Mouse (Mus musculus) embryonic facial prominence, embryonic 13.5 days (tissue): Measurements from ENCODE around the gene Gm10271. TPM values are rescaled to one million over a fixed set of nuclear protein-coding genes. Genes with fewer than 3 reads are reported as not detected.

Experiments used
- ATAC-seq: fragments of 200-750 bp; cut with Nextera tagmentation; 2 replicates; pipeline ENCODE4 v1.8.0; 2017; ENCODE audit warnings: low read depth; ENCODE audit not compliant: insufficient number of reproducible peaks, insufficient read depth, low FRiP score, low TSS enrichment
- H3K27ac ChIP-seq: fragments of 300-500 bp; sonication (generic); 2 replicates; pipeline ENCODE4 v1.5.1; 2015; ENCODE audit warnings: moderate library complexity, mild to moderate bottlenecking, inconsistent platforms
- H3K27me3 ChIP-seq: fragments of 300-500 bp; sonication (generic); 2 replicates; pipeline ENCODE4 v1.6.1; 2015; ENCODE audit warnings: mild to moderate bottlenecking, inconsistent platforms
- H3K36me3 ChIP-seq: fragments of 300-500 bp; sonication (generic); 2 replicates; pipeline ENCODE4 v1.6.1; 2015; ENCODE audit warnings: mild to moderate bottlenecking, inconsistent platforms
- H3K4me1 ChIP-seq: fragments of 300-500 bp; sonication (generic); 2 replicates; pipeline ENCODE4 v1.6.1; 2015; ENCODE audit warnings: inconsistent platforms
- H3K4me2 ChIP-seq: fragments of 300-500 bp; sonication (generic); 2 replicates; pipeline ENCODE4 v1.6.1; 2015; ENCODE audit warnings: moderate library complexity, mild to moderate bottlenecking, inconsistent platforms
- H3K4me3 ChIP-seq: fragments of 300-500 bp; sonication (generic); 2 replicates; pipeline ENCODE4 v1.5.1; 2015; ENCODE audit warnings: mild to moderate bottlenecking, inconsistent platforms
- H3K9ac ChIP-seq: fragments of 300-500 bp; sonication (generic); 2 replicates; pipeline ENCODE4 v1.6.1; 2015; ENCODE audit warnings: mild to moderate bottlenecking, inconsistent platforms
- H3K9me3 ChIP-seq: fragments of 300-500 bp; sonication (generic); 2 replicates; pipeline ENCODE4 v1.6.1; 2016; ENCODE audit warnings: inconsistent platforms
- WGBS: fragments of 180-500 bp; shearing (Covaris S2); methylation state at CpG from one replicate; pipeline ENCODE4 v1.1.7; 2015; ENCODE audit warnings: mixed read lengths; 5-methylcytosine and 5-hydroxymethylcytosine counted together
- polyA plus RNA-seq: library from polyadenylated mRNA; unstranded; fragments of >200 nt; fragmentation: Nextera tagmentation; extraction: Ambion mirVana; gene quantifications from 2 replicates; pipeline ENCODE4 v1.2.1, GENCODE M21; 2015

Gene Gm10271
- polyA plus RNA-seq, 1 experiment from 2014 or later, result not detected

DNA sequence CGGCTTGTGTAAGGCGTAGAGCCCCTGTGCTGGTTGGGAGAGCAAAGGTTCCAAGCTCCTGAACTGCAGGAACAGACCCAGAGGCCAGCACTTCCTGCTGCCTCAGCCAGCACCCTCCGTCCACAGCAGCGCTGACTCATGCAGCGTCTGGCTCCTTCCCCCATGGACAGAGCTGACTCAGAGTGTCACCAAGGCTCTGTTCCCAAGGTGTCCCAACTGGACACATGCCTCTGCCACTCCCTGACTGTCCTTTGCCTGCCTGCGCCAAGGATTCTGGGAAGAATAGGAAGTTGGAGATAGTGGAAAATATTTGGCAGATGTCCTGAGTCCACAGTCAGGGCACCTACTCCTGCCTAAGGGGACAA is 23.8 kb upstream of the Gm10271 start:
- Histone ChIP-seq H3K4me3 (no peak overlapping the region), H3K9me3 (no peaks in the 10 kb centered on the region), H3K4me1 (0 out of 2 replicates have a peak, but pooled peaks cover 4% of the 10 kb centered on the region), H3K9ac (no peak overlapping the region), H3K4me2 (no peak overlapping the region), H3K27ac (no peak overlapping the region), H3K27me3 (no peaks in the 10 kb centered on the region), H3K36me3 (no peaks in the 10 kb centered on the region)
- 70% methylated on average over 6 of the region's 6 CpGs for WGBS
- ATAC-seq, result no peak

DNA sequence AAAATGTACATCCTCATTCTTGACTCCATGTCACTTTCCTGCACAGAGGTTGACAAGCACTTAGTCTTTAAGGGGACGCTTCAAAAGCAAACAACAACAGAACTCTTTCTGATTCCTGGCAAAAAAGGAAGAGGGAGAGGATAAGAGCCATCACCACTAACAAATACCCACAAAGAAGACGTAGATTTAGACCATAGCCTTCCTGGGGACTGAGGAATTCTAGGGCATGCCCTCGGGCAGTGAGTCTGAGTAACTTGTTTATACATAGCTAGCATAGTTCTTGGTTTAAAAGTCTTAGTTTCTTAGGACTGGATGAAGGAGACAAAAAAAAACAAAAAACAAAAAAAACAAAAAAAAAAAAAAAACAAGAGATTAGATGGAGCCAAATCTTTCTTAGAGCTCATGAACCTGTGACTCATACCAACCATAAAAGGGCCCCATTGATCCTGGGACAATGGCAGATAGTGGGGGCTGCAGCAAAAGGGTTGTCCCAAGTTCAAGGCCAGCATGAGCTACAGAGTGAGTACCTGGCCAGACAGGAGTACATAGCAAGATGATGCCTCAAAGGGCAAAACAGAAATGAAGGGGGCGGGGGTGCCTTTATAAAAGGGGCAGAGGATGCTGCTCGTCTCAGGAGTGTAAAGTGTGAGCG is 23.3 kb upstream of the Gm10271 start:
- no peaks in the 10 kb centered on the region for H3K36me3 ChIP-seq
- H3K27me3 ChIP-seq, result no peaks in the 10 kb centered on the region
- no peak overlapping the region for H3K27ac ChIP-seq
- H3K4me3 ChIP-seq, result no peak overlapping the region
- H3K9me3 ChIP-seq, result no peaks in the 10 kb centered on the region
- no peak overlapping the region for H3K9ac ChIP-seq
- 0 out of 2 replicates have a peak, but pooled peaks cover 4% of the 10 kb centered on the region for H3K4me1 ChIP-seq
- no peak for ATAC-seq
- H3K4me2 ChIP-seq, result no peak overlapping the region
- WGBS, result 56% methylated on average over 6 of the region's 6 CpGs

DNA sequence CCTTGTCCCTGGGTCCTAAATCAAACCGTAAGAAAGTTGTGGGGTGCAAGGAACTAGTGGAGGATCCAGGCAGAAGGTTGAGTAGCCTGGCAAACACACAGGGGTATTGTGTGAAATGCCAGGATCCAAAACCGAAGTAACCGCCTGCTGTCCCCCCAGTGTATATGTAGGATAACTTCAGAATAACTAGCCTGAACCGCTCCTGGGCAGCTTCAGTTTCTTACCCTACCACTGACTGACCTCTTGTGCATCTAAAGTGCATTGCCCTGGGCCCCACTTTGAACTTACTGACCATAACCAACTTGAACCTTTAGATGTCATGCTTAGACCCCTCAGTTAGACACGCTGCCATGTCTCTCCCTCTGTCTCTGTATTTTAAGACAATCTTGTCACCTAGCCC is 22.8 kb upstream of the Gm10271 start:
- H3K4me2 ChIP-seq, result no peak overlapping the region
- WGBS, result 64% methylated on average over 5 of the region's 5 CpGs
- H3K9ac ChIP-seq, result no peak overlapping the region
- H3K27ac ChIP-seq, result no peak overlapping the region
- 0 out of 2 replicates have a peak, but pooled peaks cover 4% of the 10 kb centered on the region for H3K4me1 ChIP-seq
- no peak for ATAC-seq
- H3K9me3 ChIP-seq, result no peaks in the 10 kb centered on the region
- no peaks in the 10 kb centered on the region for H3K36me3 ChIP-seq
- no peaks in the 10 kb centered on the region for H3K27me3 ChIP-seq
- no peak overlapping the region for H3K4me3 ChIP-seq

DNA sequence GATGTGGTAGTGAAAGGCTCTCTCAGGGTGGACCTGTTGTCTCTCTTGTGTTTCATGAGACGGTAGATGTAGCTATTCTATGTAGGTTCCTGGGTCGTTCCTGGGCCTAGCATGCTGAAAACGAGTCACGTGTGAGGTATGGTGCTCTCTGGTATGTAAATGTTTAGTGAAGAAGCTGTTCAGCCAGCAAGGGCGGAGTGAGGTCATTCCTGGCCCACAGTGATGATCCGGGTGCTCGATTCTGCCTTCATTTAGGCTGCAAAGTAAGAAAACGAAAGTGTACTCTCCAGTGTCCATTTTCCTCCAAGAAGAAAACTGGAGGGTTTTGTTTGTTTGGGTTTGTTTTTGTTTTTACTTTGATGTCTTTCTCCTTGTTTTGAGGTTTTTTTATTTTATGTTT is 21.6 kb upstream of the Gm10271 start:
- Histone ChIP-seq H3K27me3 (no peaks in the 10 kb centered on the region), H3K9me3 (no peaks in the 10 kb centered on the region), H3K27ac (no peak overlapping the region), H3K9ac (no peak overlapping the region), H3K4me3 (no peak overlapping the region), H3K4me1 (0 out of 2 replicates have a peak, but pooled peaks cover 4% of the 10 kb centered on the region), H3K36me3 (no peaks in the 10 kb centered on the region), H3K4me2 (no peak overlapping the region)
- ATAC-seq, result no peak
- 84% methylated on average over 8 of the region's 8 CpGs for WGBS

DNA sequence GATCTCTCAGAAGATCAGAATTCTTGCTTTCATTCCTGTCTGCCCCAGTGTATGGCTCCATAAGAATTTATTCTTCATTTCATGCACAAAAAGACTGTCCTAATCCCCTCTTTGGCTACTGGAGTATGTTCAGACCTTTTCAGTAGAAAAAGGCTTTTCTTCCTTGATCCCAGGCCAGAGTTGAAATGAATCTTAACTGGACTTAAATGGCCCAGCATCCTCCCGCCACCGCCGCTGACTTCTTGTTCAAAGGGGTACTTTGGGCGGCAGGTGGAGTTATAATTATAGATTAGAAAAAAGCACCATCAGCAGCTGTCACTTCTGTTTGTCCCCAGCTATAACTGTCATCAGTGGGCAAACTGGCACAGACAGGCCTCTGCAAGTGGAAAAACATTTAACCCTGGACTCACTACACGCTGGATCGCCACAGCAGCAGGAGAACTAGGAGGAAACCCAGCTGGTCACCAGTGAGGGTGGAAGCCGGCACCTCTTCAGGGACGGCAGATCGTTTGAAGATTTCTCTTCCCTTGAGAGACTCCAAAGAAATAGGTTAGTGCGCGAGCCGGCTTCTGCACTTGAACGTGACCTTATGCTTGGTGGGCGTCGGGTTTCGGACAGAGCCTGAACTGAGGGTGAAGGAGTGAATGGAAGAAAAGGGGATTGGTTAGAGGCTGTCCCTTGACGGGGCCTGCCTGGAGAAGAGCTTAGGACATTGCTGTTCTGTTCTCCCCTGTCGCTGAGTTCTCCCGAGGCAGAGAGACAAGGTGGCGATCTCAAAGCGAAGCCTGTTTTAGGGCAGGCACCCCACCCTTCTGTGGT is 14.1 kb upstream of the Gm10271 start, which contains the start of gene Best3:
TSS of gene Best3 (plus strand) at position 51 of the 819 bp plus-strand sequence.
- Histone ChIP-seq H3K4me2 (no peak within 1 kb of the TSS), H3K9ac (0 out of 2 replicates have a peak within 1 kb of the TSS, but pooled peaks have one; percentile 21), H3K9me3 (no peaks in the 10 kb centered on the region), H3K36me3 (no peaks in the 10 kb centered on the region), H3K27me3 (no peaks in the 10 kb centered on the region), H3K4me1 (0 out of 2 replicates have a peak, but pooled peaks cover 4% of the 10 kb centered on the region), H3K27ac (no peak within 1 kb of the TSS), H3K4me3 (no peak within 1 kb of the TSS)
- 47% methylated on average over 21 of the region's 21 CpGs for WGBS
- ATAC-seq, result no peak

DNA sequence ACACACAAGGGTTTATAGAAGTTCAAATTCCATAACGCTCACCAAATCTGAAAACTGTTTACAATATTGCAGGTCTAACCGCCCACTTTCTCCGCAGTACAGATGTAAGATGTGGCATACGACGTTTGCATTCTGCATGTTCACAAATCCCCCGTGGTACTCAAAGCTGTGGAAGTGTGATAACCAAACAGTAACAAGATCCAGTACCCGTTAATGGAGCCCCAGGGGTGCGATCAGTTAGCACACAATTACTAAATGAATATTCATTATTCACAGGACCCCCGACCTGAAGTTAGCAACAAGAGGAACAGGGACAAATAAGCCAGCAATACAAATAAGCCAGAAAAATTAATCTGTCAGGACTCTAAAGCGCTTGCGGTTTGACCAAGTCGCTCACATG is 12.4 kb upstream of the Gm10271 start:
- 75% methylated on average over 12 of the region's 12 CpGs for WGBS
- Histone ChIP-seq H3K9ac (no peak overlapping the region), H3K9me3 (no peaks in the 10 kb centered on the region), H3K27me3 (no peaks in the 10 kb centered on the region), H3K27ac (no peak overlapping the region), H3K4me2 (no peak overlapping the region), H3K4me1 (0 out of 2 replicates have a peak, but pooled peaks cover 4% of the 10 kb centered on the region), H3K4me3 (no peak overlapping the region), H3K36me3 (no peaks in the 10 kb centered on the region)
- ATAC-seq, result no peak

DNA sequence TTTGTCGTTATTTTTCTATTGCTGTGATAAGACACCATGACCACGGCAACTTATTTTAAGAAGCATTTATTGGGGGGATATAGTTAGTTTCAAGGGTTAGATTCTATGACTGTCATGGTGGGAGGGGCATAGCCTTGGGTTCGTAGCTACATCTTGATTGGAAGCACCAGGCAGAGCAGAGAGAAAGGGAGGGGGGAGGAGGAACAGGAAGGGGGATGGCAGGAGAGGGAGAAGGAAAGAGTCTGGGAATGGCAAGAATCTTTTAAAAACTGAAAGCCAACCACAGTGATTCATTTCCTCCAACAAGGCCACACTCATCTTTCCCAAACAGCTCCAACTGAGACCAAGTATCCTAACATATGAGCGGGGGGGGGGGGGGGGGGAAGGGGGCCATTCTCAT is 10.1 kb upstream of the Gm10271 start:
- no peak overlapping the region for H3K4me2 ChIP-seq
- 0 out of 2 replicates have a peak, but pooled peaks cover 4% of the 10 kb centered on the region for H3K4me1 ChIP-seq
- no peak overlapping the region for H3K27ac ChIP-seq
- 70% methylated on average over 3 of the region's 4 CpGs for WGBS
- no peak overlapping the region for H3K9ac ChIP-seq
- no peaks in the 10 kb centered on the region for H3K27me3 ChIP-seq
- ATAC-seq, result no peak
- no peaks in the 10 kb centered on the region for H3K9me3 ChIP-seq
- no peak overlapping the region for H3K4me3 ChIP-seq
- no peaks in the 10 kb centered on the region for H3K36me3 ChIP-seq

DNA sequence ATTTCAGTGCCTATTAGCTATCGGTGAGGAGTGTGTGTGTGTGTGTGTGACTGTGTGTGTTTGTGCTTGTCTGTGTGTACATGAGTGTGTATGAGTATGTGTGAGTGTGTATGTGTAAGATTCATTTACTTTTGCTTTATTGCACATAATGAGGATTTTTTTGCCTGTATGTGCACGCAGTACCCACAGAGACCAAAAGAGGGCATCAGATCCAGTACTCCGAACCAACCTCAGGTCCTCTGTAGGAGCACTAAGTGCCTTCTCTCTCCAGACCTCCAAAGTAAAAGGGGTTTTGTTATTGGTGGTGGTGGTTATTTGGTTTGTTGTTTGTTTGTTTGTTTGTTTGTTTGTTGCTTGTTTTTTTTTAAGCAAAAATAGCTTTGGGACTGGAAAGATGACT is 8.5 kb upstream of the Gm10271 start:
- no peaks in the 10 kb centered on the region for H3K4me1 ChIP-seq
- no peak overlapping the region for H3K27ac ChIP-seq
- H3K36me3 ChIP-seq, result no peaks in the 10 kb centered on the region
- WGBS, result 73% methylated on average over 3 of the region's 3 CpGs
- H3K4me2 ChIP-seq, result no peak overlapping the region
- no peak for ATAC-seq
- no peak overlapping the region for H3K9ac ChIP-seq
- H3K27me3 ChIP-seq, result no peaks in the 10 kb centered on the region
- H3K4me3 ChIP-seq, result no peak overlapping the region
- no peaks in the 10 kb centered on the region for H3K9me3 ChIP-seq

DNA sequence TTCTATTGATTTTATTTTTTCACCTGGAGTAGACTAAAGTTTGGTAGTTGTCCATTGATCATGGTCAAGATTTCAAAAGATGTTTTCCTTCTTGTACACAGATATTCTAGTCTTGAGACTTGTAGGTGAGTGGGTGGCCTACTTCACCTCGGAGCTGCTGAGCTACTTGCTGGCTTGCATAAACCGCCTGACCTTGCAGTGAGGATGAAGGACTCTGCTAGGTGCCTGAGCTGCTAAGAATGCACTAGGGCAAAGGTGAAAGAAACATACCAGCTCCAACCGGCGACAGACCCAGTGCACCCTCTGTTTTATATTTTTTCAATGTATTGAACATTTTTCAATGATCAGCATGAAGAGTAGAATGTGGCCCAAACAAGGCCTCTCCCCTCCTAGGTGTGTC is 7.9 kb upstream of the Gm10271 start:
- H3K27ac ChIP-seq, result no peak overlapping the region
- no peaks in the 10 kb centered on the region for H3K4me1 ChIP-seq
- H3K4me3 ChIP-seq, result no peak overlapping the region
- no peak overlapping the region for H3K4me2 ChIP-seq
- no peaks in the 10 kb centered on the region for H3K36me3 ChIP-seq
- no peak for ATAC-seq
- 84% methylated on average over 4 of the region's 4 CpGs for WGBS
- H3K27me3 ChIP-seq, result no peaks in the 10 kb centered on the region
- H3K9ac ChIP-seq, result no peak overlapping the region
- no peaks in the 10 kb centered on the region for H3K9me3 ChIP-seq

DNA sequence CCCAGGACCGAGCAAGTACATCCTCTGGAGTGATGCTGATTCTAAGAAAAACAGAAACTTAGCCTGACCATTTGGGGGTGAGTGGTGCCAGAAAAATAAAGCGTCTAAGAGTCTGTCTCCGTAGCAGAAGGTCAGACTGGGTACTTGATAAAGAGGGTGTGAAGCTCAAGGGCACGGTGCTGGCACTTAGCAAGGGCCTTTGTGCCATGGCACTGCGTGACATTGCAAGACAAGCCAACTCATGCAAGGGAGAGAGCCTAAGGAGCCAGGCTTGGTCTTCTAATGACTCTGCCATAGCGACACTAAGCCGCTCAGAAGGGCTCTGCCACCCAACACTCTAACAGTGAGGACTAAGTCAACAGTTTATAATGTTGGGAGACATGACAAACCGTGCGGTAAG is 6.4 kb upstream of the Gm10271 start:
- Histone ChIP-seq H3K27me3 (no peaks in the 10 kb centered on the region), H3K27ac (no peak overlapping the region), H3K4me2 (no peak overlapping the region), H3K4me1 (no peaks in the 10 kb centered on the region), H3K4me3 (no peak overlapping the region), H3K9ac (no peak overlapping the region), H3K36me3 (no peaks in the 10 kb centered on the region), H3K9me3 (no peaks in the 10 kb centered on the region)
- WGBS, result 89% methylated on average over 9 of the region's 9 CpGs
- ATAC-seq, result no peak

DNA sequence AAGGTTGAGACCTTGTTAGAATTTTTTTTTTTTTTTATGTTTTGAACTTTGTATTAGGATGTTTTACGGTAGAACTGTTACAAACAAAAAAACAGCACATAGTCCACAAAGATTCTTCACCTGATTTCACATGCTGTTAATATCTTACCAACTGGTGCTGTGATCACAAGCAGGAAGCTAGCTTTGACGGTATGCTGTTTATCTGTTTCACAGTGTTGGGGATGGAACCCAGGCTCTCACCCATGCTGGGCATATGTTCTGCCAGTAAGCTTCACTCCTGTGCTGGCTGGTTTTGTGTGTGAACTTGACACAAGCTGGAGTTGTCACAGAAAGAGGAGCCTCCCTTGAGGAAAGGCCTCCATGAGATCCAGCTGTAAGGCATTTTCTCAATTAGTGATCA is 5.4 kb upstream of the Gm10271 start:
- H3K27me3 ChIP-seq, result no peaks in the 10 kb centered on the region
- no peak overlapping the region for H3K4me2 ChIP-seq
- no peak for ATAC-seq
- H3K36me3 ChIP-seq, result no peaks in the 10 kb centered on the region
- H3K4me3 ChIP-seq, result no peak overlapping the region
- 70% methylated on average over 2 of the region's 2 CpGs for WGBS
- no peaks in the 10 kb centered on the region for H3K9me3 ChIP-seq
- H3K9ac ChIP-seq, result no peak overlapping the region
- no peaks in the 10 kb centered on the region for H3K4me1 ChIP-seq
- H3K27ac ChIP-seq, result no peak overlapping the region

DNA sequence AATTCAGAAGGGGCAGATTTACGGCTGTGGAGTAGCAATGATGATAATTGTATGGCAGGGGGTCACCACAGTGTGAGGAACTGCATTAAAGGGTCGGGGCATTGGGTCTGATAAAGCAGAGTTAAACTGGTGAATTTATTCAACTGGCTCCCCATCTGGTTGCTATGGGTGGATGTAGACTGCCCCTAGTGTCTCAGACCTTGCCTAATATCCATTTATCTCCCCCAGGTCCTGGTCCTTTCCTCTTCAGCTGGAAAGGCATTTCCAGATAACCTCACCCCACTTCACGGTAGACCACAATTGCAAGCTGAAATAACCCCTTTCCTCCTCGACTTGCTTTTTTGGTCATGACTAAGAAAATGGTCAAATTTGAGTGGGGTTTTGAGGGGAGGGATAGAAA is 5.0 kb upstream of the Gm10271 start:
- Histone ChIP-seq H3K9ac (no peak overlapping the region), H3K27me3 (no peaks in the 10 kb centered on the region), H3K4me1 (no peaks in the 10 kb centered on the region), H3K36me3 (no peaks in the 10 kb centered on the region), H3K4me3 (no peak overlapping the region), H3K27ac (no peak overlapping the region), H3K9me3 (no peaks in the 10 kb centered on the region), H3K4me2 (no peak overlapping the region)
- ATAC-seq, result no peak
- 54% methylated on average over 4 of the region's 4 CpGs for WGBS
